Mouse (Mus musculus) 3T3-L1 (cell line): Measurements from ENCODE around the gene Hlcs.

Experiments
- DNase-seq: peaks from one replicate; pipeline ENCODE4 v3.0.0-alpha.2; 2015; ENCODE audit warnings: low read depth, low spot score

Hlcs gene

GRCm38 (mm10) chr16:94246058-94246784 is 67.2 kb downstream of the Hlcs start:
- no peak for DNase-seq

GRCm38 (mm10) chr16:94241126-94241525 is 72.2 kb downstream of the Hlcs start:
- DNase-seq = no peak

- DNase-seq = no peak
These were observed 73.2 kb downstream of the Hlcs start for GRCm38 (mm10) chr16:94240190-94240589.

- no peak for DNase-seq
These were observed 73.8 kb downstream of the Hlcs start for GRCm38 (mm10) chr16:94239567-94239966.

GRCm38 (mm10) chr16:94239146-94239545 is 74.2 kb downstream of the Hlcs start:
- DNase-seq = no peak

GRCm38 (mm10) chr16:94237130-94237484 is 76.3 kb downstream of the Hlcs start:
- DNase-seq = no peak

- DNase-seq = no peak
These were observed 76.9 kb downstream of the Hlcs start for GRCm38 (mm10) chr16:94236226-94237129.

GRCm38 (mm10) chr16:94235718-94236117 is 77.7 kb downstream of the Hlcs start:
- peak; percentile 49 for DNase-seq

- no peak for DNase-seq
These were observed 79.2 kb downstream of the Hlcs start for GRCm38 (mm10) chr16:94234202-94234601.

GRCm38 (mm10) chr16:94230909-94231575 is 82.3 kb downstream of the Hlcs start:
- no peak for DNase-seq

- DNase-seq = no peak
These were observed 82.9 kb downstream of the Hlcs start for GRCm38 (mm10) chr16:94230499-94230898.

- no peak for DNase-seq
These were observed 83.5 kb downstream of the Hlcs start for GRCm38 (mm10) chr16:94229890-94230289.

- DNase-seq = peak; percentile 98
These were observed 84.4 kb downstream of the Hlcs start for GRCm38 (mm10) chr16:94228858-94229555.

- peak; percentile 53 for DNase-seq
These were observed 85.9 kb downstream of the Hlcs start for GRCm38 (mm10) chr16:94227328-94228018.

GRCm38 (mm10) chr16:94223363-94223720 is 90.0 kb downstream of the Hlcs start:
- DNase-seq = no peak

GRCm38 (mm10) chr16:94222646-94223362 is 90.6 kb downstream of the Hlcs start:
- DNase-seq = no peak

GRCm38 (mm10) chr16:94210689-94211357 is 102.5 kb downstream of the Hlcs start:
- no peak for DNase-seq

- DNase-seq = peak; percentile 71
These were observed 103.7 kb downstream of the Hlcs start for GRCm38 (mm10) chr16:94209626-94210025.

GRCm38 (mm10) chr16:94208826-94209225 is 104.5 kb downstream of the Hlcs start:
- DNase-seq = peak; percentile 28

GRCm38 (mm10) chr16:94208152-94208551 is 105.2 kb downstream of the Hlcs start:
- DNase-seq = peak; percentile 67
